Mouse (Mus musculus) right cerebral cortex, adult 2 months (tissue): ENCODE data around the gene Zcchc2.

Experiments
- DNase-seq, 2 experiments: peaks; one replicate each; pipeline ENCODE4 v3.0.0; 2021 to 2022; ENCODE audit warnings: low spot score in 2 of 2

The Zcchc2 gene

DNA sequence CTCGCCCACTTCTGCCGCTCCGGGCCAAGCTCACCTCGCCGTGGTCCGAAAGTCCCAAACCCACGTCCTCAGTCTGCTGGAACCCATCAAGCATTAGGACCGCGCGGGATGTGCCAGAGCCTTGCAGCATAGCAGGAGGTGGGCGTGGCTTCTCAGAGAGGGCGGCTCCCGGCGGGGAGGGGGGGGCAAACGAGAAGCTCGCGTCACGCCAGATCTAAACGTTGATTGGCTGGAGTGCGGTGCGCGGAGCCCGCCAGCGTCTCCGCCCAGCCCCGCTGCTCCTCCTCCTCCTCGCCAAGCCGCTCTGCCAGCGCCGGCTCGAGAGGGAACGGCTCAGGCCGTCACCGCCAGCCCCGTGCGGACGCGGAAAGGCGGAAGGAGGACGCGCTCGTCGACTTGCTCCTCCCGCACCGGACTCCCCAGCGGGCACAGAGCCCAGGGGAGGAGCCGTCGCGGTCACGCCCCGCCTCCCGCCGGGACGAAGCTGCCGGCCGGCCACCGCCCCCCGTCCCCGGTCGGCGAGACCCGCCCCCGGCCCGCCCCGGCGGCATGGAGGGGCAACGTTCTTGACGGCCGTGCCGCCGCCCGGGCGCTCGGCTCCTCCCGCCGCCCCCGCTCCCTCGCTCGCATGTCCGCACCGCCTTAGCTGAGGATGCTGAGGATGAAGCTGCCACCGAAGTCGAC, at the start of gene Zcchc2:
TSS of gene Zcchc2 (plus strand) at position 269 of the 684 bp plus-strand sequence.
- peak; percentile 98 to 99 for DNase-seq

DNA sequence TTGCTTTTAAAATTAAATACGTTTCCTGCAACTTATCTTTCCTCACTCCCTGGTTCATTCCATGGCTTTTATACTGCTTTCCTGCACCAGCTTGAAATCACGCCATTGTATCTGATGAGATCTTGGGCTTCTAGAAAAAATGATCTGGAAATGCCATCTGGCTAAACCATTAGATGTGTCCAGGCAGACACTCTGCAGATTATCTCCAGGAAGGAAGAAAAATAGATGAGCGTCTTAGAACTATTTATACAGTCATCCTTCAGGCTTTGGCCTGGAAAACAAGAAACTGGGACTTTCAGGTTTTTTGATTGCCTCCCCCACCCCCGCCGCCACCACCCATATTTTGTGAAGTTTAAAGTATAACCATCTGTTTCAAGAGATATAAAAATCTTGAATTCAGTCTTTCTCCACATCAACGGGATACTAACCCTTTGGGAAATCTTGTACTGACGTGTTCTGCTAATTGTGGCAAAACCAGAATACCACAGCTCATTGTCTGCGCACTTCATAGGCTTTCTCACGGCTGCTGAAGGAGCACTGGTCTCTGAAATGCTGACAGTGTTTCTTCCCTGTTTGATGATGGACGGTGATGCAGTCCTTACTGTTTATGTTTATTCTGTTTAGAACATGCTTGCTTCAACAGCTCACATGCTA, 45.2 kb upstream of the Zcchc2 start:
- peak; percentile 31 to 46 for DNase-seq

DNA sequence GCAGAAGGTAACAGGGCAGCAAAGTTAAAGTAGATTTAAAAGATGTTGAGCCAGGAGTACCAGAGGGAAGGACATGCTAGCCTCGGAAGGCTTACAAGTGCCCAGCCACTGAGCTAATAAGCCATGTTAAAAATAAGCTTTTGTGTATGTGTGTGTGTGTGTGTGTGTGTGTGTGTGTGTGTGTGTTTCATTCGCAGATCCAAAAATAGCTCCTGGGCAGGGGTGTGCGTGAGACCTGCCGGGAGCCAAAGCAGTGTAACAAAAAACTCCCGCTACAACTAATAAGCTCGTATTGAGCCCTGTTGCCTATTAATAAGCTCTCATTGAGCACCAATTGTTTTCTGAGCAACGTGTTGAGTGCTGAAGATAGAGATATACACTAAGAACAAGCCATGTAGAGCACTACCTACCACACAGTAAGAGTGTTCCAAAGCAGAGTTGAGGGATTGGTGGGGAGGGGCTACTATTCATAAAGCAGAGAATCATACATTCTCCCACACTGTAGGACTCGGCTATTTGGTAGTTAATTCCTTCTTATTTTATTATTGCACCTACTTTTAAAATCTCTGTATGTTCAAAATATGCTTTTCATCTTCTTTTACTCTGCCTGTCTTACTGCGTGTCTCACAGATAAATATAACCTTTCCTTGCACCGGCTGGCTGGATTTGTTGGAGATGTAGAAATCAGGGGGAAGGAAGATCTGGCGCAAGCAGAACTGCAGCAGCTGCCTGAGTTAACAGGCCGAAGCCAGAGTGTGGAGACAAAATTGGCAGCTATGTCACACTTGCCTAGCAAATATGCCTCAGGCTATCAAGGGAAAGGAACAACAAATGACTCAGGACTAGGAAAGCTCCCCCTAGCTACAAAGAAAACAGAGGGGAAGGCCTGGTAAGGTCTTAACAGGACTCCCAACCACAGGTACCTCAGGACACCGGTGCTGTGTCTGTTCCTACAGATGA, 43.3 kb upstream of the Zcchc2 start:
- DNase-seq = peak; percentile 74 to 79

DNA sequence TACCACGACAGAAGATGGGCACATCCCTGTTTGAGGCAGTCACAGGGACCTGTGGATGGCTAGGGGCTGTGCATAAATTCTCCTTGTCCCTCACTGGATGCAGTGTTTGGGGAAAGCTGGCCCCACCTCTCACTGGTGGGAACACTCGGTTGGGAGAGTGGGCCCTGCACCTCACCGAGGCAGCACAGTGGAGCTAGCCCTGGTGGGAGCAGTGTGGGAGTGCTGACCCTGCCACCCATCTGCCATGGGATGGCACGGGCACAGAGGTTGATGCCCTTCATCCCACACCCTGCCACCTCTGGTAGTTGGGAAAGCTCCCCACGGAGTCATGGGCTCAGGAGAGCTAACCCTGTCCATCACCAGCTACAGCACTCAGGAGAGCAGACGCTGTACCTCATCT, 41.9 kb upstream of the Zcchc2 start:
- DNase-seq = no peak

DNA sequence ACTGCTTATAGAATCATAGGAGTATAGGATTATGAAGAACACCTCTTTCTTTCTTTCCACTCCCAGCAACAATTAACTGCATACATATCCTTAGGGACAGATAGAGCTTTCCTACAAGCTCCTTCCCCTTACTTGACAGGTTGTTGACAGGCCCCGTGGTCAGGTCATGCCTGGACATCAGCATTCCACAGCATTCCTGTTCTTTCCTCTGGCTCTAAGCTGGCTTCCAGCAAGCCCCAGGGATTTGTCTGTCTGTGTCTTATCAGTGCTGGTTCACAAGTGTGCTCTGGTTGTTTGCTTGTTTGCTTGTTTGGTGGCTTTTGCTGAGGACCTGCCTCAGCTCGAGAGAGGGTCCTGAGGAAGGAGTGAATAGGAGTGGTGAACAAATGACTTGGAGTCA, 36.6 kb upstream of the Zcchc2 start:
- no peak for DNase-seq

DNA sequence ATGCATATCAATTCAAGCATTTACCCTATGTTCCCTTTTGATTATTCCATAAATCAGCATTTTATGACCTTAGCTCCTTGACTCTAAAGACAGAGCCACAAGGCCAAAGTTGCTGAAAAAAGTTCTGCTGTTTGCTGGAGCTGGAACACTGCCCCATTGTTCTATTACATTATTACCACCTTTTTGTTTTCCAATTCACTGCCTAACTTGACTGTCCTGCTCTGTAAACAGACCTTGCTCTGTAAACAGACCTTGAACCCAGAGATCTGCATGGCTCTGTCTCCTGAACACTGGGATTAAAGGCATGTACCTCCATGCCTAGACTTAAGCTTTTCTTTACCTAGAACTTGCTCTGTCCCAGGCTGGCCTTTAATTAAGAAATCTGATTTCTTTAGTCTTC, 36.2 kb upstream of the Zcchc2 start:
- DNase-seq = no peak

DNA sequence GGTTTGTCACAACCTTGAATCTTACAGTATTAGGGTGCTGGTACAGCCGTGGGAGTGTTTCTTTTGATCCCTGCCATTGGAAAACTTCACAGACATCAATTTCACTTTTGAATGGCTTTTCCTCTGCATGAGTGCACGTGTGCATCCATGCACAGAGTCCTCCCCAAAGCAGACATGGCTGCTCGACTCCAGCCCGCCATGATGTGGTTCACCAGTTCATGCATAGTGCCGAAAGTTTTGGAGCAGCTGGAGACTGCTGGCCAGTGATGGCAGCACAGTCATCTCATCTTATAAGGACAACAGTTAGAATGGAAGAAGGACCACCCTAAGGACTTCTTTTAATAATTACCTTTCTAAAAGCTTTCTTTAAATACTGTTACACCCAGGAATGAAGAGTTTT, 34.1 kb upstream of the Zcchc2 start:
- no peak for DNase-seq

DNA sequence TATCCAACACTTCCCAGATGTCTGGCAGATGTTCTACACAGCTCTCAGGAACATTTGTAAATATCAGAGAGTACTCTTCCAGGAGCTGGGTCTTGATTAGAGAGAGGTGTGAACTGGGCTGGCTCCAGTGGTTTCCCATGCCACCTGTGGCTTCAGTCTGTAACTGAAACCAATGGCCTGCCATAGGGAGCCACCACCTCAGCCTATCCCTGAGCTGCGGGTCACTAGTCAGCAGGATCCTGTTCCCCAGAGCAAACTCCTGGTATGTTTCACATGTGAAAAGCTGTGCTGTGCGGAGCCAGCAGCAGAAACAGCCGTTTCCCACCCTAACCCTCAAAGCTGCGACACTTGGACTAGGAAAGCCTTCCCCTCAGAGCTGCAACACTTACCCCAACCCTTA, 28.7 kb upstream of the Zcchc2 start:
- DNase-seq = no peak

DNA sequence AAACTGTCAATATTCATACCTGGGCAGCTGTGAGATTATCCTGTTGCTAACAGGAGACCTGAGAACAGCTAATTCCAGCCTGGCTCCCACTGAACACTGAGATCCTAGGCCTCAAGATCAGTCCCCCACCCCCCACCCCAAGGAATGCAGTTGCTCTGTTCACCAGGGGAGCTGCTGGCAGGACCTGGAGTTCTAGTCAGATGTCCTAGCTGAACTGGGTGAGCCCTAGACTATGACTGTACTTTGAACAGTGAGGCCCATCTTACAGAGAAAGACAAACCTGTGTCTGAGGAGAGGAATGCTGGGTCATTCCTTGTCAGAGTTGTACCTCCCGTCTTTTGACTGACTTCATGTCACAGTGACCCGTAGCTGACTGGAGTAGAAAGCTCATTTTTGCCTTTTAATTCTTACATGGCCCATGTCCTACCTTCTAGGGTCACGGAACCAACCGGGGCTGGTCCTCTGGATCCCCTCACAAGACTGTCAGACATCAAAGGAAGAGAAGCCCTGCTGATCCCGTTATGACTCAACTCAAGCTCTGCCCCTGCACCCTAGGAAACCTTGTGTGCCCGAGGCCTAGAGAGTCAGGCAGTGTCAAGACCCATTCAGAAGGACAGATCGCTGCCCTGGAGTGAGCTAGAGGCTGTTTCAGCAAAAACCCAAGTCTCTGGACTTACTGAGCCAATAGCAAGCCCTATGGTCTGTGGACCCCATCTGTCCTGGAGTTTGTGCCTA, 28.0 kb upstream of the Zcchc2 start:
- DNase-seq = no peak

DNA sequence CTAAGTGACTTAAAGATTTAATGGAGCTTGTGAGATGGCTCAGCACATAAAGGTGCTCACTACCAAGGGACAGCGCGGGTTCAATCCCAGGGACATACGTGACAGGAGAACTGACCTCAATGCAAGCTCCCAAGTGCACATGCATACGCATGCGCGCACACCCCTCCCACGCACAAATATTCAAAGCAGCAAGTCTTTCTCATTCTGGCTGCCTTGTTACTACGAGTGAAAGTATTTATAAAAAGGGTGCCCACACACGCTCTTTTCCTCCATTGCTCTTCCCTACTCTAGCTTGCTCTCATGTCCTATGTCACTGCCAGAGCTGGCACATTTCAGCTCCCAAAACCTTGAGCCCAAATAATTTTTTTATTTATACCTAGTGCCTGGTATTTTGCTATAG, 27.4 kb upstream of the Zcchc2 start:
- DNase-seq = no peak

DNA sequence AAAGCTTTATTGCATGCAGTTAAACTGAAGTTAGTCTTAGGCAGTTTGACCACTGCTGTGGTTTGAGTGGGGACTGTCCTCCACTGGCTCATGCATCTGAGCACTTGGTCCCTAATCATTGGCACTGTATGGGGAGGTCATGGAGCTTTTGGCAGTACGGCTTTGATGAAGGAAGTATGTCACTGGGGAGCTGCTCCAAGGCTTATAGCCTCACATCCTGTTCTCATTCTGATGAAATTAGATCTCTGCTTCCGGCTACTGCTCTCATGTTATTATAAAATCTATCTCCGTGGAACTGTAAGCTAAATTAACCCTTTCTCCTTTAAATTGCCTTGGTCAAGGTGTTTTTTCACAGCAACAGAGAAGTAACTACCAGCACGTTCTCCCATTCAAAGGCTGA, 25.7 kb upstream of the Zcchc2 start:
- DNase-seq = no peak

DNA sequence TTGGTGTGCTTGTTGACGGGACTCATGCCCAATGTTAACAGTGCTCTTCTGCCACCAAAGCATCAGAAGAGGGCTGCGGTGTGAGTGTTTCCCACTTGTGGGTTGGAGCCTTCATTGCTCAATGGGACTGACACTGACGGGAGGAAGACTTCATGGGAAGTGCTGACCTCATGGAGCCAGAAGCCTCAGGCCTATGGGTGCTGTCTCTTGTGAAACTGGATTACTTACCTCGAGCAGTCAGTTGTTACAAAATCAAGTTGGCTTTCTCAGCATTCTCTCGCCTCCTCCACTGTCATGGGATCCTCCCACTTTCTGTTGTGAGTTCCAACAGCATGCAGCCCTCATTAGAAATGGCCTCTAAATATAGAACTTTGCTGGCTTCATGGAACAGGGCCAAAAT, 25.0 kb upstream of the Zcchc2 start:
- no peak for DNase-seq

DNA sequence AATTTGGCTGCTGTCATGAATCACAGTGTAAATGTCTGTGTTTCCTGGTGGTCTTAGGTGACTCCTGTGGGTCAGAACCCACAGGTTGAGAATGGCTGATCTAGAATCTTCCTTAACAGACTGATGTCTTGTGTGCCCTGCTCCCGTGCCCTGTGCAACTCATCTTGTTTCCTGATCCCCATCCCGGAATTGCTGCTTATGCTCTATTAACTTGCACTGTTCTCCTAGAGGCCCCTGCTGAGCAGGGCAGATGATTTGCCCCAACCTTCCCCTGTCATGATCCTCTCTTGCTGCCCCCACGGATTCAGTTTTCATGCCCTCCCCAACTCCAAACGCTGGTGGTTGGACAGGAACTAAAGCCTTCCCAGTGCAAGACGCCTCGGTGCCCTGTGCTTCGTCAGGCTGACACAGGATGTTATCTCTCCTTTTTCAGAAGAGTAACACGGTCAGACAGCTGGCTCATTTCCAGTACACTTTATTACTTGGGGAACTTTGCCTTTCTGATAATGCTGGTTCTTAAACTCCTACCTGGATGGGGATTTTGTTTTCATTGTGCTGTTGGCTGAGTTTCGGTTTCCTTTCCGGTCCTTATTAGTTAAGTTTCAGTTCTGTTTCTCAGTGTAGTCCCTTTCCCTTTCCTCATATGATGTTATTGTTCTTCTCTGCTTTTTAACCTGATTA, 18.6 kb upstream of the Zcchc2 start:
- no peak for DNase-seq

DNA sequence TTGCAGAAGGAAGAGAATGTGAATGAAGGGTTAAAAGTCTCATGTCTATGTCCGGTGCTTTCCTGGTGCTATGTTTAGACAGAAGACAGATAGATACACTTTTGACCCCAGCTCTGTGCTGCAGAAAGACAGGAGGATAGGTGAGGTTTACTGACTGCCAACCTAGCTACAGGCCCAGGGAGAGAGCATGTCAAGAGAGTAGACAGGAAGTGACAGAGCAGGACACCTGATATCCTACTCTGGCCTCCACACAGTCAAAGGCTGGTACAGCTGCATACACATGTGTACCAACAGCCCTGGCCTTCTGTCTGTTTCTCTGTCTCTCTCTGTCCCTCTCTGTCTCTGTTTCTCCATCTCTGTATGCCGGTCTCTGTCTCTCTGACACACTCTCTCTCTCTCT, 16.2 kb upstream of the Zcchc2 start:
- DNase-seq = no peak

DNA sequence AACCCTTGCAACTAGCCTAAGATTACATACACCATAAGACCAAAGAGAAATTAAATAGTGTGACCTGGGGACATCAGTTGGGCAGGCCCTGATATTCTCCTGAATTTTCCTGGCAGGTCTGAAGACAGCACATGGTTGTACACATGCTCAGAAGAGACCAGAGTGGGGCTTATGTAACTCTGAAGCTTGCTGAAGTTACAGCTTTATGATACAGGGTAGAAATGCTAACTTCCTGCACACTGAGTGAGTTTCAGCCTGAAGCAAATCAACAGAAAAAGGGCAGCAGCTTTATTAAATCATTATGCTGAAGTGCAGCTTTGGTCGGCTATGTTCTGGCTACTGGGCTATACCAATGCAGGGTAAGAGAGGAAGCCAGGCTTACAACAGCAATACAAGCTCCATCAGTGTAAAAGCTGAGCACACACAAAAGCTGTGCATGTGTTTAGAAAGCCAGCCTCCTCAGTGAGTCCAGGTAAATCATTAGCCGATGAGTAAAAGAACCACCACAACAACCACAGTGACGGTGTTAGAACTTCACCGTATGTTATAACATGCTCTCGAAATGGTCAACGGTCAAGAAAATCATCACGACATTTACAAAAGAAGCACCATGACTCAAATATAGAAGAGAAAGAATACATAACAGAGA, 12.6 kb upstream of the Zcchc2 start:
- no peak for DNase-seq

DNA sequence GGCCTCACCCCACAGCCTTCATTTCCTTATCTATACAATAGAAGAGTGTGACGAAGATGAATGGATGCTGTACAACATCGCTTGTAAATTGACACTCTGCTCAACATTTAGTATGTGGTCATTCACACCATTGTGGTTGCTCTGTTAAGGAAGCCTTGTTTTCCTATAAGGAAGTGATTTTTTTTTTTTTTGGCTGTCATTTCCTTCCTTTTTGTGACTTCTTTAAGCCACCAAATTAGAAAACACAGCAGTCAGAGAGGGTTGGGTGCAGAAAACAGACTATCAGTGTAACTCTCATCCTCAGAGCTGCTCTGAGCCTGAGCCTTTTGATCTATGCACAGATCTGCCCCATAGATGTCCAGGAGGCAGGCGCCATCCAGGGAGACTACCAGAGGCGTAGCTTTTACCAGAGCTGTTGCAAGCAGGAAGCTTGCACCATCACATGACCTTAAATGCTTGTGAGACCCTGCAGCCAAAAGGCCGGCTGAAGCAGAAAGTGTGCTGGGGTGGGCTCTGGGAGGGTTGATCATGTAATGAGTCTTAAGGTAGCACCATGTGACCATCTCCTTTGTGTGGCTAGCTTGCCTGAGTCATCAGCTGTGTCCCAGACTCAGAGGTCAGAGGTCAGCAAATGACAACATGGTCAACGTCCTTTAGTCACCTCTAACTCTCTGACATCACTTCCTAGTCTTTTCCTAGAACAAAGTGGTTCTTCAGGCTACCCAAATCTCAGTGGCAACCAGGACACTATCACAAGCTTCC, 9.2 kb upstream of the Zcchc2 start:
- no peak for DNase-seq

DNA sequence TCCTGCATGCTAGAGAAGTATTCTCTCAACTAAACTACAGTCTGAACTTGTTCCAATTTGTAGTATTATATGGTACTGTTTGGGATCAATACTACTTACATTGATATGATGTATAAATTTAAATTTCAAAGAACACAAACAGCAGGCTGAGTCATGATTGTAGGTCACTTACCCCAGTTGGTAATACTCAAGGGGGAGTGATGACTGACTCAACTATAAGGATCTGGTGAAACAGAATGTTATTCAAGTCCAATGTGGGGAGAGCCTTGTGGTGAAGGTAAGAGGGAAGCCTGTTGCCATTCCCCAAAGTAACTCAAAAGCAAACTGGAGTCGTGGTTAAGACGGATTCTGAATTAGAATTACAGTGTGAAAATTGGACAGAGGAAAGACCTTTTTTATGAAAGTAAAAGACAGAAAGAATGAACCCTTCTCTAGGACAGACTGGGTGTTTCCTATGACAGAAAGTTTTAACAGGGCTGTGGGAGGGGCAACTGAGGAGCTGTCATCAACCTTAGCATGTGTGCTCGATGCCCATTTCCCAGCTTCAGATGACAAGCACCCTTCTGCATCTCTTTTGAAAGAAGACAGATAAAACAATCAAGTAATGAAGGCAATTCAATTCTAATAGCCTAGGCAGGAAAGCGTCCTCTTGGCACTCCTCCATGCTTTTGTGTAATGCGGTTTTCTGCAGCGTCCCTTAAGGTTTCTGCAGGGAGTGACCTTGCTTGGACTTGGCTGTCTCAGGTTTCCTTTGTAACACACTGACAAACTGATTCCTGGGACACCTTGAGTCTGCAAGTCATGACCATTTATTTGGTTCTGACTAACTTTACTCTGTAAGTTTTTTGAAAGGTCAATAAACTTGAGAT, 7.5 kb upstream of the Zcchc2 start:
- DNase-seq = no peak

DNA sequence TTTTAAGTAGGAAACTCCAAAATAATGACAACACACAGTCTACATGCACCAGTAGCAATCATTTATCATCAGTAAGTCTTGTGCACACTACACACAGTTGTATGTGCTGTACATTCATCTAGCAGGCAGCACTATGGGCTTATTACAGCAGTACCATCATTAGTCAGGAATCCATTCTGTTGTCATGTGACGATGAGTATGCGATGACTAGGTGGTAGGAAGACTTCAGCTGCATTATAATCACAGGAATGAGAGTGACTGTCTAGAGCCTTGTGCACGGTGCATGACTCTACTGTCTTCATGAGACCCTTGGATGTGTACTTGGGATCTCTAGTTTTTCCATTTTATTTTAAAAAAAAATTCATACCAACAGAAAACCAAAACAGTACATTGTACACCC, 6.0 kb upstream of the Zcchc2 start:
- DNase-seq = no peak

DNA sequence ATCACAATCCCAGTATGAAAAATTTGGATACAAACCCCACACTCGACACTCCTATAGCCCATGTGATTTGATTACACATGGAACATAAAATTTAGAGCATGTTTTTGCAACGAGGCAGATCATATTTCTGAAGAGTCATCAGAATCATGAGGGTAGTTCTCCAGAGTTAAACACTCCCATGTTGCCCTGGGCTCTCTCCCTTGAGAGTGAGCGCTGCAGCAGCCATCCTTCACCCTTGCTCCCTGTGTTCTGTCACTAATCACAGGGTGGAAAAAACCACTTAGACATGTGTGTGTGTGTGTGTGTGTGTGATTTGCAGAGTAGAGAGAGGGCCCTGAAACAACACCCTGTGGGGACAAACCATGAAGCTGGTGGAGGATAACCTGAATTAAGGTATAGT, 2.0 kb upstream of the Zcchc2 start:
- DNase-seq = no peak
